Mouse (Mus musculus) brain, embryonic 14.5 days (tissue): Measurements from ENCODE around the gene Ephb2. TPM values are rescaled to one million over a fixed set of nuclear protein-coding genes. Genes with fewer than 3 reads are reported as not detected.
A peak's percentile ranks its signal among the peaks of the same experiment; 100 is the strongest.

Experiments used
- DNase-seq: peaks from one replicate; pipeline ENCODE4 v3.0.0-alpha.2; 2011; ENCODE audit warnings: low read depth
- CTCF ChIP-seq: fragments of 200-500 bp; IDR thresholded peaks from 2 replicates; pipeline ENCODE4 v1.5.1; 2012; ENCODE audit warnings: inconsistent platforms, mild to moderate bottlenecking, moderate library complexity, borderline replicate concordance; ENCODE audit not compliant: insufficient read depth, insufficient read length; ENCODE audit errors: extremely low read depth
- POLR2A ChIP-seq: fragments of 200-500 bp; IDR thresholded peaks from 2 replicates; pipeline ENCODE4 v1.6.1; 2012; ENCODE audit warnings: mild to moderate bottlenecking, inconsistent platforms, borderline replicate concordance; ENCODE audit not compliant: poor library complexity, insufficient read depth, insufficient read length, severe bottlenecking; ENCODE audit errors: extremely low read depth
- polyA plus RNA-seq: library from polyadenylated mRNA; depleted of rRNA; stranded (reverse); fragments of >200 nt; gene quantifications from 2 replicates; pipeline ENCODE4 v1.2.3, GENCODE M21; 2012

Ephb2 gene
- polyA plus RNA-seq, 1 experiment, result 141 TPM

GRCm38 (mm10) chr4:136716561-136716972 is 119.2 kb downstream of the Ephb2 start:
- DNase-seq, result peak; percentile 92
- TF ChIP-seq CTCF (no peak), POLR2A (no peak)

- no peak for DNase-seq
Observed at GRCm38 (mm10) chr4:136714530-136714929, 121.3 kb downstream of the Ephb2 start.

GRCm38 (mm10) chr4:136713889-136714288 is 121.9 kb downstream of the Ephb2 start:
- no peak for TF ChIP-seq POLR2A
- no peak for TF ChIP-seq CTCF
- no peak for DNase-seq

More at GRCm38 (mm10) chr4:136714530-136714929, 121.3 kb downstream of the Ephb2 start:
- TF ChIP-seq POLR2A (no peak), CTCF (no peak)

GRCm38 (mm10) chr4:136713431-136713830 is 122.4 kb downstream of the Ephb2 start:
- TF ChIP-seq CTCF (no peak), POLR2A (no peak)
- no peak for DNase-seq

- no peak for DNase-seq
- TF ChIP-seq CTCF, result no peak
- TF ChIP-seq POLR2A, result no peak
Observed at GRCm38 (mm10) chr4:136711985-136712768, 123.6 kb downstream of the Ephb2 start.

- no peak for DNase-seq
- TF ChIP-seq POLR2A, result no peak
- TF ChIP-seq CTCF, result no peak
Observed at GRCm38 (mm10) chr4:136710345-136710744, 125.4 kb downstream of the Ephb2 start.

- no peak for TF ChIP-seq POLR2A
- TF ChIP-seq CTCF, result no peak
- DNase-seq, result no peak
Observed at GRCm38 (mm10) chr4:136708956-136709355, 126.8 kb downstream of the Ephb2 start.

- no peak for DNase-seq
- TF ChIP-seq POLR2A, result no peak
- no peak for TF ChIP-seq CTCF
Observed at GRCm38 (mm10) chr4:136706696-136707095, 129.1 kb downstream of the Ephb2 start.

- TF ChIP-seq POLR2A, result no peak
- TF ChIP-seq CTCF, result no peak
- no peak for DNase-seq
Observed at GRCm38 (mm10) chr4:136705091-136705490, 130.7 kb downstream of the Ephb2 start.

GRCm38 (mm10) chr4:136704551-136704950 is 131.2 kb downstream of the Ephb2 start:
- TF ChIP-seq CTCF (no peak), POLR2A (no peak)
- DNase-seq, result peak; percentile 49

GRCm38 (mm10) chr4:136703351-136703750 is 132.4 kb downstream of the Ephb2 start:
- TF ChIP-seq POLR2A (no peak), CTCF (no peak)

GRCm38 (mm10) chr4:136702456-136702855 is 133.3 kb downstream of the Ephb2 start:
- TF ChIP-seq POLR2A (no peak), CTCF (no peak)
- peak; percentile 84 for DNase-seq

More at GRCm38 (mm10) chr4:136703351-136703750, 132.4 kb downstream of the Ephb2 start:
- no peak for DNase-seq

GRCm38 (mm10) chr4:136701236-136701635 is 134.6 kb downstream of the Ephb2 start:
- DNase-seq, result no peak
- TF ChIP-seq POLR2A (no peak), CTCF (no peak)

GRCm38 (mm10) chr4:136699084-136699450 is 136.7 kb downstream of the Ephb2 start:
- DNase-seq, result peak; percentile 77

More at GRCm38 (mm10) chr4:136699084-136699450, 136.7 kb downstream of the Ephb2 start:
- no peak for TF ChIP-seq CTCF
- no peak for TF ChIP-seq POLR2A
